Mouse (Mus musculus): Measurements from ENCODE around the gene Satb2.

DNA sequence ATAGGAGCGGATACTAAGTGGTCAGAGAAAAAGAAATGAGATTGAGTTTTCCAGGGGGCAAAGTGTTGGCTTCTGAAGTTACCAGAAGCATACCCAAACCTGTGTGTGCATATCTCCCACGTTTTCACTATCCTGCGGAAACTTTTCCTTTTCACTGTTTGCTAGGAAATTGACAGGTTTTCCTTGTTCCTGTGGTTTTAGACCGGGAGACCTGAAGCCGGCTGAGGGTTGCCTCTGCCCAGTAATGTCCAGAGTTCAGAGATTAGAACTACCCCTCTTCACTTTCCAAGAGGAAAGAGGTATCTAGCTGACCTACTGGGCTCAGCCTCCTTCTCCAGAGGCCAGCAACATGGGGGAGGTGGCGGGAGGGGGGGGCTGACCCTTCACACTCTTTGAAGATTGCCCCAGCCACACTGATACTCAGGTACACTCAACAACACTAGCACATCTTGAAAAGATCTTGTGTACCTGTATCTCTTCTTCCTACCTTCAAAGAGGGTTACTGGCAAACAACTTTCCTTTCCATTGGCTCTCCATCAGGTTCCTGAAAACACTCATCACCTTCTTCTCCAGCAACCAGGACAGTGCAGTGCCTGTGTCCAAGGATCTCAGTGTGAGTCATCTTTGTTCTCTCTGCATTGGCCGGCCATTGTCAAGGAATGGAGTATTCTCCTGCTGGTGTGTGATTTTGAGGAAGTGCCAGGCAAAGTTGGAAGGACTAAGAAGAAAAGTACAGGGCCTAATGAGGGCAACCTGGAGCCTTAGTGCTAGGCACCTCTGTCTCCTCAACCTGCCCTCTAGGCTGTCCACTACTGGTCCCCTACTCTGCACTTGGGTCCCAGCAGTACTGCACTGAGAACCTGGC lies 1.3 kb upstream of the Satb2 start:
- no peak for TF ChIP-seq GATA1 (IDR thresholded peaks at IDR 0.05; ENCODE audit: borderline replicate concordance, low read length)
- TF ChIP-seq FLI1 (IDR thresholded peaks at IDR 0.05; ENCODE audit: low read length): no peak

All from megakaryocyte, embryonic 14.5 days (primary cell).